Mouse (Mus musculus) forebrain, embryonic 10.5 days (tissue): Measurements from ENCODE around the gene Suco. TPM values are rescaled to one million over a fixed set of nuclear protein-coding genes. Genes with fewer than 3 reads are reported as not detected.
A peak's percentile ranks its signal among the peaks of the same experiment; 100 is the strongest.

Source experiments
- DNase-seq: peaks from one replicate; pipeline ENCODE4 v3.0.0-alpha.2; 2017; ENCODE audit warnings: low spot score; ENCODE audit errors: extremely low spot score
- H3K27ac ChIP-seq: fragments of 300-500 bp; sonication (generic); 2 replicates; pipeline ENCODE4 v1.5.1; 2016; ENCODE audit warnings: mild to moderate bottlenecking
- H3K27me3 ChIP-seq: fragments of 300-500 bp; sonication (generic); 2 replicates; pipeline ENCODE4 v1.6.1; 2016; ENCODE audit warnings: mild to moderate bottlenecking; ENCODE audit not compliant: poor library complexity, severe bottlenecking
- H3K36me3 ChIP-seq: fragments of 300-500 bp; sonication (generic); replicated peaks from 2 replicates; pipeline ENCODE4 v1.6.1; 2016; ENCODE audit warnings: mild to moderate bottlenecking, moderate library complexity
- H3K4me1 ChIP-seq: fragments of 300-500 bp; sonication (generic); 2 replicates; pipeline ENCODE4 v1.6.1; 2016
- H3K4me3 ChIP-seq: fragments of 300-500 bp; sonication (generic); 2 replicates; pipeline ENCODE4 v1.5.1; 2016; ENCODE audit warnings: mild to moderate bottlenecking, moderate library complexity
- H3K9me3 ChIP-seq: fragments of 300-500 bp; sonication (generic); 2 replicates; pipeline ENCODE4 v1.6.1; 2016; ENCODE audit warnings: mild to moderate bottlenecking, moderate library complexity
- WGBS: fragments of 180-500 bp; shearing (Covaris S2); methylation state at CpG from one replicate; pipeline ENCODE4 v1.1.7; 2016; 5-methylcytosine and 5-hydroxymethylcytosine counted together
- polyA plus RNA-seq: library from polyadenylated mRNA; unstranded; fragments of >200 nt; fragmentation: Nextera tagmentation; extraction: Ambion mirVana; gene quantifications from 2 replicates; pipeline ENCODE4 v1.2.1, GENCODE M21; 2016

The Suco gene
- polyA plus RNA-seq, 1 experiment from 2014 or later: 20.5 TPM

- 20% methylated on average over 5 of the region's 5 CpGs for WGBS
- DNase-seq: peak; percentile 17
Measured at GRCm38 (mm10) chr1:161877580-161878142, 1.2 kb upstream of the Suco start.

GRCm38 (mm10) chr1:161875706-161876552 lies 553 bp downstream of the Suco start:
- Histone ChIP-seq H3K36me3 (no peaks in the 10 kb centered on the region), H3K9me3 (no peaks in the 10 kb centered on the region), H3K4me1 (peaks cover 28% of the 10 kb centered on the region), H3K27me3 (no peaks in the 10 kb centered on the region), H3K27ac (peak overlapping the region; percentile 98), H3K4me3 (peak overlapping the region; percentile 83)
- DNase-seq: peak; percentile 41
- WGBS: 0% methylated on average over 34 of the region's 34 CpGs

More at GRCm38 (mm10) chr1:161877580-161878142, 1.2 kb upstream of the Suco start:
- H3K4me3 ChIP-seq: peak overlapping the region; percentile 83
- H3K27ac ChIP-seq: peak overlapping the region; percentile 98
- no peaks in the 10 kb centered on the region for H3K9me3 ChIP-seq
- no peaks in the 10 kb centered on the region for H3K27me3 ChIP-seq
- H3K4me1 ChIP-seq: peaks cover 28% of the 10 kb centered on the region
- no peaks in the 10 kb centered on the region for H3K36me3 ChIP-seq

GRCm38 (mm10) chr1:161869422-161869821 lies 7.1 kb downstream of the Suco start:
- Histone ChIP-seq H3K27ac (no peak overlapping the region), H3K36me3 (no peaks in the 10 kb centered on the region), H3K27me3 (no peaks in the 10 kb centered on the region), H3K4me1 (peaks cover 15% of the 10 kb centered on the region), H3K4me3 (no peak overlapping the region), H3K9me3 (no peaks in the 10 kb centered on the region)
- DNase-seq: no peak
- WGBS: 95% methylated on average over 1 of the region's 1 CpGs

GRCm38 (mm10) chr1:161868413-161868812 lies 8.1 kb downstream of the Suco start:
- Histone ChIP-seq H3K9me3 (no peaks in the 10 kb centered on the region), H3K4me1 (peaks cover 8% of the 10 kb centered on the region), H3K27ac (no peak overlapping the region), H3K27me3 (no peaks in the 10 kb centered on the region), H3K36me3 (no peaks in the 10 kb centered on the region), H3K4me3 (no peak overlapping the region)
- DNase-seq: no peak

- H3K27ac ChIP-seq: no peak overlapping the region
- no peak for DNase-seq
- H3K4me3 ChIP-seq: no peak overlapping the region
- H3K27me3 ChIP-seq: no peaks in the 10 kb centered on the region
- peaks cover 4% of the 10 kb centered on the region for H3K4me1 ChIP-seq
- H3K36me3 ChIP-seq: peaks cover 3% of the 10 kb centered on the region; the same call in 1 of the 2 replicates
- no peaks in the 10 kb centered on the region for H3K9me3 ChIP-seq
- 82% methylated on average over 2 of the region's 2 CpGs for WGBS
Measured at GRCm38 (mm10) chr1:161863742-161864141, 12.7 kb downstream of the Suco start.

GRCm38 (mm10) chr1:161859248-161859647 lies 17.2 kb downstream of the Suco start:
- Histone ChIP-seq H3K9me3 (no peaks in the 10 kb centered on the region), H3K27ac (no peak overlapping the region), H3K36me3 (peaks cover 37% of the 10 kb centered on the region), H3K4me1 (no peaks in the 10 kb centered on the region), H3K4me3 (no peak overlapping the region), H3K27me3 (no peaks in the 10 kb centered on the region)
- WGBS: 95% methylated on average over 2 of the region's 2 CpGs
- DNase-seq: no peak

- H3K27ac ChIP-seq: no peak overlapping the region
- 92% methylated on average over 2 of the region's 2 CpGs for WGBS
- H3K4me3 ChIP-seq: no peak overlapping the region
- H3K4me1 ChIP-seq: no peaks in the 10 kb centered on the region
- peaks cover 50% of the 10 kb centered on the region for H3K36me3 ChIP-seq
- DNase-seq: no peak
- no peaks in the 10 kb centered on the region for H3K9me3 ChIP-seq
- no peaks in the 10 kb centered on the region for H3K27me3 ChIP-seq
Measured at GRCm38 (mm10) chr1:161826677-161827076, 49.8 kb downstream of the Suco start.

- no peaks in the 10 kb centered on the region for H3K36me3 ChIP-seq
- no peaks in the 10 kb centered on the region for H3K4me1 ChIP-seq
- no peak overlapping the region for H3K4me3 ChIP-seq
- no peak overlapping the region for H3K27ac ChIP-seq
- WGBS: 90% methylated on average over 5 of the region's 5 CpGs
- no peaks in the 10 kb centered on the region for H3K9me3 ChIP-seq
- no peak for DNase-seq
- no peaks in the 10 kb centered on the region for H3K27me3 ChIP-seq
Measured at GRCm38 (mm10) chr1:161809428-161809827, 67.1 kb downstream of the Suco start.

GRCm38 (mm10) chr1:161808980-161809379 lies 67.5 kb downstream of the Suco start:
- H3K9me3 ChIP-seq: no peaks in the 10 kb centered on the region
- no peaks in the 10 kb centered on the region for H3K27me3 ChIP-seq
- H3K4me1 ChIP-seq: no peaks in the 10 kb centered on the region
- H3K36me3 ChIP-seq: no peaks in the 10 kb centered on the region
- 85% methylated on average over 6 of the region's 6 CpGs for WGBS
- DNase-seq: no peak
- H3K27ac ChIP-seq: no peak overlapping the region
- H3K4me3 ChIP-seq: no peak overlapping the region

- H3K4me1 ChIP-seq: no peaks in the 10 kb centered on the region
- H3K36me3 ChIP-seq: no peaks in the 10 kb centered on the region
- DNase-seq: no peak
- no peaks in the 10 kb centered on the region for H3K27me3 ChIP-seq
- WGBS: 90% methylated on average over 8 of the region's 8 CpGs
- no peaks in the 10 kb centered on the region for H3K9me3 ChIP-seq
- no peak overlapping the region for H3K27ac ChIP-seq
- no peak overlapping the region for H3K4me3 ChIP-seq
Measured at GRCm38 (mm10) chr1:161804541-161804971, 71.9 kb downstream of the Suco start.

GRCm38 (mm10) chr1:161801321-161801720 lies 75.2 kb downstream of the Suco start:
- Histone ChIP-seq H3K27me3 (no peaks in the 10 kb centered on the region), H3K4me1 (no peaks in the 10 kb centered on the region), H3K9me3 (no peaks in the 10 kb centered on the region), H3K4me3 (no peak overlapping the region), H3K27ac (no peak overlapping the region), H3K36me3 (no peaks in the 10 kb centered on the region)
- 90% methylated on average over 2 of the region's 2 CpGs for WGBS
- DNase-seq: no peak

GRCm38 (mm10) chr1:161800256-161800655 lies 76.2 kb downstream of the Suco start:
- Histone ChIP-seq H3K9me3 (no peaks in the 10 kb centered on the region), H3K27ac (no peak overlapping the region), H3K36me3 (no peaks in the 10 kb centered on the region), H3K4me1 (no peaks in the 10 kb centered on the region), H3K4me3 (no peak overlapping the region), H3K27me3 (no peaks in the 10 kb centered on the region)
- no peak for DNase-seq

- no peak for DNase-seq
- Histone ChIP-seq H3K4me3 (no peak overlapping the region), H3K27me3 (no peaks in the 10 kb centered on the region), H3K9me3 (no peaks in the 10 kb centered on the region), H3K27ac (no peak overlapping the region), H3K36me3 (no peaks in the 10 kb centered on the region), H3K4me1 (no peaks in the 10 kb centered on the region)
Measured at GRCm38 (mm10) chr1:161799791-161800190, 76.7 kb downstream of the Suco start.
